Mouse (Mus musculus) liver, adult 2 months (tissue): Measurements from ENCODE around the gene Aspscr1. TPM values are rescaled to one million over a fixed set of nuclear protein-coding genes. Genes with fewer than 3 reads are reported as not detected.

Experiments
- DNase-seq: peaks from one replicate; pipeline ENCODE4 v3.0.0-alpha.2; 2011; ENCODE audit warnings: low read depth, low spot score; ENCODE audit errors: extremely low read depth
- H3K27ac ChIP-seq: fragments of 200-500 bp; replicated peaks from 2 replicates; pipeline ENCODE4 v1.5.1; 2012; ENCODE audit warnings: low read depth, mild to moderate bottlenecking, control low read depth, inconsistent platforms, low read length; ENCODE audit not compliant: insufficient read depth
- H3K27me3 ChIP-seq: fragments of 200-500 bp; 2 replicates; pipeline ENCODE4 v1.6.1; 2012; ENCODE audit warnings: mild to moderate bottlenecking, moderate library complexity, low read length, inconsistent platforms; ENCODE audit not compliant: control insufficient read depth, insufficient read depth
- H3K36me3 ChIP-seq: fragments of 200-500 bp; 2 replicates; pipeline ENCODE4 v1.6.1; 2012; ENCODE audit warnings: low read length, inconsistent platforms; ENCODE audit not compliant: control insufficient read depth, insufficient read depth
- H3K4me1 ChIP-seq: fragments of 200-500 bp; 2 replicates; pipeline ENCODE4 v1.6.1; 2011; ENCODE audit warnings: low read length; ENCODE audit not compliant: control insufficient read depth, insufficient read depth
- H3K4me3 ChIP-seq: fragments of 200-500 bp; 2 replicates; pipeline ENCODE4 v1.5.1; 2011; ENCODE audit warnings: low read depth, mild to moderate bottlenecking, control low read depth, low read length, moderate library complexity; ENCODE audit not compliant: insufficient read depth
- H3K79me2 ChIP-seq: fragments of 200-500 bp; 2 replicates; pipeline ENCODE4 v1.6.1; 2012; ENCODE audit warnings: inconsistent platforms, mild to moderate bottlenecking, low read length, moderate library complexity; ENCODE audit not compliant: control insufficient read depth, insufficient read depth
- H3K9ac ChIP-seq: fragments of 200-500 bp; 2 replicates; pipeline ENCODE4 v1.6.1; 2012; ENCODE audit warnings: low read depth, mild to moderate bottlenecking, control low read depth, inconsistent platforms, low read length
- CTCF ChIP-seq: fragments of 200-500 bp; IDR thresholded peaks from 2 replicates; pipeline ENCODE4 v1.5.1; 2011; ENCODE audit warnings: low read depth, low read length, control low read depth
- POLR2A ChIP-seq: fragments of 200-500 bp; IDR thresholded peaks from 2 replicates; pipeline ENCODE4 v1.6.1; 2011; ENCODE audit warnings: low read length, control low read depth; ENCODE audit not compliant: insufficient read depth; ENCODE audit errors: extremely low read depth
- WGBS: fragments of 180-500 bp; shearing (Covaris S2); methylation state at CpG from one replicate; pipeline ENCODE4 v1.1.7; 2018; 5-methylcytosine and 5-hydroxymethylcytosine counted together
- polyA plus RNA-seq: library from polyadenylated mRNA; depleted of rRNA; stranded (reverse); fragments of >200 nt; gene quantifications from 2 replicates; pipeline ENCODE4 v1.2.3, GENCODE M21; 2012; rRNA removed
- total RNA-seq: library from RNA; depleted of rRNA; stranded (reverse); fragments of >200 nt; gene quantifications from 2 replicates; pipeline ENCODE4 v1.2.3, GENCODE M21; 2014; rRNA removed

The Aspscr1 gene
- total and polyA plus RNA-seq, 2 experiments, result 49.3 to 142 TPM

GRCm38 (mm10) chr11:120749430-120749829 lies 76.7 kb downstream of the Aspscr1 start:
- no peak for TF ChIP-seq POLR2A
- TF ChIP-seq CTCF, result peak; percentile 79
- no peak overlapping the region for H3K4me3 ChIP-seq
- no peaks in the 10 kb centered on the region for H3K27me3 ChIP-seq
- H3K36me3 ChIP-seq, result no peaks in the 10 kb centered on the region
- H3K79me2 ChIP-seq, result no peaks in the 10 kb centered on the region
- DNase-seq, result peak; percentile 41
- H3K27ac ChIP-seq, result no peak overlapping the region
- whole genome bisulfite sequencing, result 60% methylated on average over 8 of the region's 8 CpGs
- no peak overlapping the region for H3K9ac ChIP-seq
- H3K4me1 ChIP-seq, result no peaks in the 10 kb centered on the region

- WGBS, result 82% methylated on average over 4 of the region's 4 CpGs
- Histone ChIP-seq H3K79me2 (no peaks in the 10 kb centered on the region), H3K4me3 (no peak overlapping the region), H3K9ac (no peak overlapping the region), H3K27ac (no peak overlapping the region), H3K27me3 (no peaks in the 10 kb centered on the region), H3K36me3 (no peaks in the 10 kb centered on the region), H3K4me1 (no peaks in the 10 kb centered on the region)
- TF ChIP-seq POLR2A, result no peak
- no peak for TF ChIP-seq CTCF
- no peak for DNase-seq
Observed at GRCm38 (mm10) chr11:120751606-120752005, 78.8 kb downstream of the Aspscr1 start.

Other genes starting within 250 kb of the Aspscr1 start
Only the 30 nearest of the 32 such genes appear.
- gene Pde6g, start 219.5 kb upstream of the Aspscr1 start, total RNA-seq, result 0.46 and 0.81 TPM in 2 replicates
- gene Pde6g, start 219.5 kb upstream of the Aspscr1 start, polyA plus RNA-seq, result 0.98 and 1.8 TPM in 2 replicates
- 20.7 and 28.9 TPM in 2 replicates for gene Oxld1, start 214.9 kb upstream of the Aspscr1 start, total RNA-seq
- gene Oxld1, start 214.9 kb upstream of the Aspscr1 start, polyA plus RNA-seq, result 29.2 and 32.6 TPM in 2 replicates
- gene Ccdc137, start 214.9 kb upstream of the Aspscr1 start, total RNA-seq, result 4.6 and 5.7 TPM in 2 replicates
- gene Ccdc137, start 214.9 kb upstream of the Aspscr1 start, polyA plus RNA-seq, result 5.8 and 8.7 TPM in 2 replicates
- gene Arl16, start 205.4 kb upstream of the Aspscr1 start, total RNA-seq, result 9.5 and 9.6 TPM in 2 replicates
- 12.2 and 14.8 TPM in 2 replicates for gene Arl16, start 205.4 kb upstream of the Aspscr1 start, polyA plus RNA-seq
- 43.6 and 46.6 TPM in 2 replicates for gene Mrpl12, start 188.4 kb upstream of the Aspscr1 start, total RNA-seq
- 221 and 232 TPM in 2 replicates for gene Mrpl12, start 188.4 kb upstream of the Aspscr1 start, polyA plus RNA-seq
- 121 and 135 TPM in 2 replicates for gene Slc25a10, start 181.1 kb upstream of the Aspscr1 start, total RNA-seq
- gene Slc25a10, start 181.1 kb upstream of the Aspscr1 start, polyA plus RNA-seq, result 445 and 478 TPM in 2 replicates
- gene Gcgr, start 142.3 kb upstream of the Aspscr1 start, total RNA-seq, result 135 and 143 TPM in 2 replicates
- gene Gcgr, start 142.3 kb upstream of the Aspscr1 start, polyA plus RNA-seq, result 542 and 561 TPM in 2 replicates
- gene Mcrip1, start 123.2 kb upstream of the Aspscr1 start, total RNA-seq, result 11.7 and 13.6 TPM in 2 replicates
- gene Mcrip1, start 123.2 kb upstream of the Aspscr1 start, polyA plus RNA-seq, result 36.8 and 44.4 TPM in 2 replicates
- gene Ppp1r27, start 121.8 kb upstream of the Aspscr1 start, total RNA-seq, result 0.28 TPM in 1 of 2 replicates, not detected in the other
- not detected in 2 replicates for gene Ppp1r27, start 121.8 kb upstream of the Aspscr1 start, polyA plus RNA-seq
- gene P4hb, start 99.7 kb upstream of the Aspscr1 start, total RNA-seq, result 933 and 951 TPM in 2 replicates
- 683 and 737 TPM in 2 replicates for gene P4hb, start 99.7 kb upstream of the Aspscr1 start, polyA plus RNA-seq
- 14.9 and 22.3 TPM in 2 replicates for gene Arhgdia, start 91.3 kb upstream of the Aspscr1 start, total RNA-seq
- gene Arhgdia, start 91.3 kb upstream of the Aspscr1 start, polyA plus RNA-seq, result 142 and 188 TPM in 2 replicates
- 33.8 and 34.5 TPM in 2 replicates for gene Alyref, start 74.6 kb upstream of the Aspscr1 start, total RNA-seq
- 12.6 and 12.9 TPM in 2 replicates for gene Alyref, start 74.6 kb upstream of the Aspscr1 start, polyA plus RNA-seq
- 8.9 and 12.8 TPM in 2 replicates for gene Anapc11, start 74.6 kb upstream of the Aspscr1 start, total RNA-seq
- 57.0 and 59.4 TPM in 2 replicates for gene Anapc11, start 74.6 kb upstream of the Aspscr1 start, polyA plus RNA-seq
- not detected in 2 replicates for gene Npb, start 64.5 kb upstream of the Aspscr1 start, total RNA-seq
- gene Npb, start 64.5 kb upstream of the Aspscr1 start, polyA plus RNA-seq, result 2.0 and 2.7 TPM in 2 replicates
- gene Pcyt2, start 55.0 kb upstream of the Aspscr1 start, total RNA-seq, result 494 and 540 TPM in 2 replicates
- 1,294 and 1,652 TPM in 2 replicates for gene Pcyt2, start 55.0 kb upstream of the Aspscr1 start, polyA plus RNA-seq
- 31.1 and 36.3 TPM in 2 replicates for gene Sirt7, start 47.7 kb upstream of the Aspscr1 start, total RNA-seq
- gene Sirt7, start 47.7 kb upstream of the Aspscr1 start, polyA plus RNA-seq, result 69.7 and 72.1 TPM in 2 replicates
- gene Mafg, start 39.4 kb upstream of the Aspscr1 start, total RNA-seq, result 41.9 and 44.2 TPM in 2 replicates
- 60.5 and 64.2 TPM in 2 replicates for gene Mafg, start 39.4 kb upstream of the Aspscr1 start, polyA plus RNA-seq
- gene Pycr1, start 29.2 kb upstream of the Aspscr1 start, total RNA-seq, result 0.47 and 2.6 TPM in 2 replicates
- gene Pycr1, start 29.2 kb upstream of the Aspscr1 start, polyA plus RNA-seq, result 0.25 and 0.61 TPM in 2 replicates
- gene Myadml2, start 24.8 kb upstream of the Aspscr1 start, total RNA-seq, result not detected in 2 replicates
- gene Myadml2, start 24.8 kb upstream of the Aspscr1 start, polyA plus RNA-seq, result not detected in 2 replicates
- 29.8 and 34.9 TPM in 2 replicates for gene Notum, start 11.8 kb upstream of the Aspscr1 start, total RNA-seq
- 56.0 and 61.6 TPM in 2 replicates for gene Notum, start 11.8 kb upstream of the Aspscr1 start, polyA plus RNA-seq
- 20.3 and 20.5 TPM in 2 replicates for gene Cenpx, start 40.8 kb downstream of the Aspscr1 start, total RNA-seq
- 63.4 and 74.6 TPM in 2 replicates for gene Cenpx, start 40.8 kb downstream of the Aspscr1 start, polyA plus RNA-seq
- 4.4 and 5.1 TPM in 2 replicates for gene Lrrc45, start 41.0 kb downstream of the Aspscr1 start, total RNA-seq
- gene Lrrc45, start 41.0 kb downstream of the Aspscr1 start, polyA plus RNA-seq, result 7.4 and 9.8 TPM in 2 replicates
- 0.20 and 0.55 TPM in 2 replicates for gene Rac3, start 48.5 kb downstream of the Aspscr1 start, total RNA-seq
- 0.72 and 1.1 TPM in 2 replicates for gene Rac3, start 48.5 kb downstream of the Aspscr1 start, polyA plus RNA-seq
- gene Dcxr, start 54.3 kb downstream of the Aspscr1 start, total RNA-seq, result 215 and 230 TPM in 2 replicates
- 512 and 554 TPM in 2 replicates for gene Dcxr, start 54.3 kb downstream of the Aspscr1 start, polyA plus RNA-seq
- not detected in 2 replicates for gene Cbr2, start 59.1 kb downstream of the Aspscr1 start, total RNA-seq
- 0.28 and 0.86 TPM in 2 replicates for gene Cbr2, start 59.1 kb downstream of the Aspscr1 start, polyA plus RNA-seq
- 0.54 and 0.55 TPM in 2 replicates for gene Hmga1b, start 89.8 kb downstream of the Aspscr1 start, total RNA-seq
- gene Hmga1b, start 89.8 kb downstream of the Aspscr1 start, polyA plus RNA-seq, result 0.07 and 0.12 TPM in 2 replicates
- gene Rfng, start 111.2 kb downstream of the Aspscr1 start, total RNA-seq, result 3.1 and 5.7 TPM in 2 replicates
- gene Rfng, start 111.2 kb downstream of the Aspscr1 start, polyA plus RNA-seq, result 25.1 and 28.3 TPM in 2 replicates
- gene Gps1, start 111.3 kb downstream of the Aspscr1 start, total RNA-seq, result 81.9 and 89.7 TPM in 2 replicates
- 97.9 and 99.5 TPM in 2 replicates for gene Gps1, start 111.3 kb downstream of the Aspscr1 start, polyA plus RNA-seq
- 52.1 and 52.4 TPM in 2 replicates for gene Dus1l, start 123.4 kb downstream of the Aspscr1 start, total RNA-seq
- gene Dus1l, start 123.4 kb downstream of the Aspscr1 start, polyA plus RNA-seq, result 69.7 and 70.6 TPM in 2 replicates
- 198 and 203 TPM in 2 replicates for gene Fasn, start 151.6 kb downstream of the Aspscr1 start, total RNA-seq
- 639 and 935 TPM in 2 replicates for gene Fasn, start 151.6 kb downstream of the Aspscr1 start, polyA plus RNA-seq